In genomic region chr6:127992993-127993392, GRCm38 (mm10) we compare ENCODE assay signal across 30 mouse cellular contexts.
DNase-seq lines count a peak whose midpoint lies in the region; ATAC-seq and TF ChIP-seq lines count a peak whose summit lies in the region.
"Had no signal": no experiment of that assay in that cellular context is flagged by ENCODE, and none has a peak within 500 bp of the region (broad histone marks: within the 10 kb centered on the region; RNA-seq: fewer than 3 reads in every experiment).

No protein-coding gene starts in this region.

- peaks cover 70% of the 10 kb centered on the region for H3K4me1 ChIP-seq in heart, embryonic 15.5 days (replicated peaks)
- H3K4me1 ChIP-seq in embryonic facial prominence, embryonic 10.5 days, result peaks cover 51% of the 10 kb centered on the region
- H3K4me1 ChIP-seq in lung, adult 2 months (ENCODE audit: control insufficient read depth, insufficient read depth, low read length), result peaks cover 19% of the 10 kb centered on the region

- peak; percentile 56 to 64 for DNase-seq in cerebellum, postnatal 14 days
- no peak for DNase-seq in cerebellum, adult 18-20 months
- no peak for DNase-seq in heart, postnatal 14 days
- peak; percentile 88 for DNase-seq in left cerebral cortex, postnatal 4 days
- DNase-seq in left cerebral cortex, postnatal 14 days (ENCODE audit: low spot score in 2 of 2), result no peak
- no peak for DNase-seq in embryonic facial prominence, embryonic 10.5 days (ENCODE audit: low spot score)
- DNase-seq in lung, adult 2 months, result no peak
- DNase-seq: adrenal gland, adult 2 months; B cell, adult 2 months; gastrocnemius, postnatal 25 days; heart, adult 18-20 months; heart, postnatal 4 days; kidney, adult 18-20 months; liver, postnatal 0 days; lung, postnatal 10 days; right cerebral cortex, adult 18-20 months; right cerebral cortex, postnatal 4 days; thymus, postnatal 14 days had no signal

- no peak for TF ChIP-seq CTCF in lung, adult 2 months (IDR thresholded peaks at IDR 0.05; ENCODE audit: insufficient read depth, low read length)

- H3K4me2 ChIP-seq in heart, embryonic 15.5 days, result no peak overlapping the region
- H3K4me2 ChIP-seq: embryonic facial prominence, embryonic 15.5 days; forebrain, embryonic 15.5 days; limb, embryonic 12.5 days; liver, embryonic 11.5 days; midbrain, embryonic 13.5 days; neural tube, embryonic 15.5 days had no signal

- H3K9ac ChIP-seq in heart, embryonic 15.5 days, result no peak overlapping the region
- H3K9ac ChIP-seq: embryonic facial prominence, embryonic 15.5 days; forebrain, embryonic 15.5 days; limb, embryonic 12.5 days; liver, postnatal 0 days; midbrain, embryonic 13.5 days; neural tube, embryonic 15.5 days had no signal

- TF ChIP-seq POLR2A in lung, adult 2 months (IDR thresholded peaks at IDR 0.05; ENCODE audit: borderline replicate concordance, extremely low read depth, low read depth, low read length), result no peak

- H3K27me3 ChIP-seq in heart, embryonic 15.5 days, result no peaks in the 10 kb centered on the region
- no peaks in the 10 kb centered on the region for H3K27me3 ChIP-seq in embryonic facial prominence, embryonic 10.5 days (replicated peaks; ENCODE audit: low read depth, poor library complexity, severe bottlenecking)
- H3K27me3 ChIP-seq: embryonic facial prominence, embryonic 15.5 days; forebrain, embryonic 15.5 days; limb, embryonic 12.5 days; midbrain, embryonic 13.5 days; neural tube, embryonic 15.5 days; Patski had no signal

- H3K4me3 ChIP-seq in heart, embryonic 15.5 days, result no peak overlapping the region
- H3K4me3 ChIP-seq in embryonic facial prominence, embryonic 10.5 days, result no peak overlapping the region
- no peak overlapping the region for H3K4me3 ChIP-seq in lung, adult 2 months (replicated peaks; ENCODE audit: extremely low read depth, low read depth, low read length)
- H3K4me3 ChIP-seq: embryonic facial prominence, embryonic 15.5 days; forebrain, embryonic 15.5 days; limb, embryonic 12.5 days; midbrain, embryonic 13.5 days; myocyte; neural tube, embryonic 15.5 days had no signal

- intact Hi-C loops in heart, postnatal 14 days (cut with DNase I), result no loop called here
- intact Hi-C loops in left cerebral cortex, postnatal 4 days (cut with DNase I), result no loop called here
- intact Hi-C loops in left cerebral cortex, postnatal 14 days (cut with DNase I), result no loop called here

- 93% methylated on average over 8 of the region's 8 CpGs for whole genome bisulfite sequencing in heart, embryonic 15.5 days
- 93% methylated on average over 8 of the region's 8 CpGs for WGBS in embryonic facial prominence, embryonic 10.5 days
- 90% methylated on average over 8 of the region's 8 CpGs for WGBS in lung, adult 2 months

- H3K36me3 ChIP-seq in heart, embryonic 15.5 days, result 0 out of 2 replicates have a peak, but pooled peaks cover 4% of the 10 kb centered on the region
- peaks cover 21% of the 10 kb centered on the region for H3K36me3 ChIP-seq in embryonic facial prominence, embryonic 10.5 days (replicated peaks)
- H3K36me3 ChIP-seq: embryonic facial prominence, embryonic 15.5 days; forebrain, embryonic 15.5 days; G1E; midbrain, embryonic 13.5 days; neural tube, embryonic 15.5 days had no signal

- H3K9me3 ChIP-seq in heart, embryonic 15.5 days (replicated peaks), result no peaks in the 10 kb centered on the region
- H3K9me3 ChIP-seq in embryonic facial prominence, embryonic 10.5 days, result no peaks in the 10 kb centered on the region
- H3K9me3 ChIP-seq: embryonic facial prominence, embryonic 15.5 days; forebrain, embryonic 15.5 days; limb, embryonic 12.5 days; midbrain, embryonic 13.5 days; neural tube, embryonic 15.5 days had no signal

- ATAC-seq in heart, embryonic 15.5 days (replicated peaks; ENCODE audit: insufficient number of reproducible peaks, insufficient read depth, low FRiP score, low read depth), result no peak
- ATAC-seq: forebrain, embryonic 15.5 days; inflammation-experienced regulatory T-cells, adult 6 months; liver, postnatal 0 days; midbrain, embryonic 13.5 days; Patski had no signal

- H3K27ac ChIP-seq in heart, embryonic 15.5 days, result peak overlapping the region; percentile 97
- peak overlapping the region; percentile 54 for H3K27ac ChIP-seq in embryonic facial prominence, embryonic 10.5 days (replicated peaks)
- H3K27ac ChIP-seq: embryonic facial prominence, embryonic 15.5 days; forebrain, embryonic 15.5 days; kidney, postnatal 0 days; limb, embryonic 12.5 days; midbrain, embryonic 13.5 days; neural tube, embryonic 15.5 days had no signal

Comparison
In these comparisons a context has a peak if more than half of its experiments do, and no peak if none do; other contexts are left out.
1. DNase-seq: peak in cerebellum, postnatal 14 days (2 of 2) and left cerebral cortex, postnatal 4 days (single experiment); none in cerebellum, adult 18-20 months (0 of 2), heart, postnatal 14 days (0 of 2), left cerebral cortex, postnatal 14 days (0 of 2), embryonic facial prominence, embryonic 10.5 days (single experiment) and lung, adult 2 months (single experiment).